Mouse (Mus musculus) ES-Bruce4 (cell line): ENCODE results near the gene Phkg1.

Experiments
- CTCF ChIP-seq: IDR thresholded peaks from one replicate; pipeline ENCODE4 v1.8.1; 2011; ENCODE audit warnings: low read depth, low read length
- POLR2A ChIP-seq: IDR thresholded peaks from one replicate; pipeline ENCODE4 v1.8.1; 2011; ENCODE audit warnings: low read length; ENCODE audit not compliant: insufficient read depth

DNA sequence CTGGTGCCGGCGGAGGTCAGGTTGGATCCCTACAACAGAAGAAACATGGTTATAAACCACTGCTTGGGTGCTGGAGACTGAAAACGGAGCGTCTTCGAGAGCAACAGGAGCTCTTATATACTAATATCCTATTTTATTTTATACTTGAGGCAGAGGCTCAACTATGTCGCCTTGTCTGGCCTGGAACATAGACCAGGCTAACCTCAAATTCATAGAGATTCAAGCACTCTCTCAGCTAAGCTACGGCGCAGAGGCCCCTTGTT, 50.9 kb downstream of the Phkg1 start:
- TF ChIP-seq CTCF (no peak), POLR2A (no peak)
